Mouse (Mus musculus): ENCODE measurements at regions not wholly inside any gene's neighbourhood (a gene's known extent, or its start where the extent isn't known, plus 50 kb on each side); places are given as distances from the start of the nearest gene placed in this dataset.

- Histone ChIP-seq H3K9me3 (ENCODE audit: control insufficient read depth, low read length) (no peaks in the 10 kb centered on the region), H3K4me2 (no peak overlapping the region), H3K9ac (ENCODE audit: low read depth, low read length) (no peak overlapping the region), H3K36me3 (ENCODE audit: control insufficient read depth, insufficient read depth, low read length) (no peaks in the 10 kb centered on the region), H3K27me3 (replicated peaks; ENCODE audit: control insufficient read depth, insufficient read depth, low read length) (no peaks in the 10 kb centered on the region), H3K4me3 (ENCODE audit: low read depth, low read length) (no peak overlapping the region), H3K27ac (ENCODE audit: low read depth, low read length) (no peak overlapping the region), H3K4me1 (replicated peaks; ENCODE audit: control insufficient read depth, insufficient read depth, low read length) (no peaks in the 10 kb centered on the region)
- WGBS = 75% methylated on average over 1 of the region's 1 CpGs
- ATAC-seq (replicated peaks; ENCODE audit: low FRiP score) (no peak), DNase-seq (ENCODE audit: low spot score) (no peak)
Observed at GRCm38 (mm10) chr5:77805303-77805702, 397.5 kb upstream of the Igfbp7 start.

- DNase-seq (ENCODE audit: low spot score) (no peak), ATAC-seq (replicated peaks; ENCODE audit: low FRiP score) (no peak)
- H3K4me3 ChIP-seq (ENCODE audit: low read depth, low read length) = no peak overlapping the region
- H3K4me1 ChIP-seq (replicated peaks; ENCODE audit: control insufficient read depth, insufficient read depth, low read length) = no peaks in the 10 kb centered on the region
- no peak overlapping the region for H3K9ac ChIP-seq (ENCODE audit: low read depth, low read length)
- H3K9me3 ChIP-seq (ENCODE audit: control insufficient read depth, low read length) = no peaks in the 10 kb centered on the region
- no peaks in the 10 kb centered on the region for H3K27me3 ChIP-seq (replicated peaks; ENCODE audit: control insufficient read depth, insufficient read depth, low read length)
- WGBS = 67% methylated on average over 9 of the region's 9 CpGs
- H3K27ac ChIP-seq (ENCODE audit: low read depth, low read length) = no peak overlapping the region
- no peaks in the 10 kb centered on the region for H3K36me3 ChIP-seq (ENCODE audit: control insufficient read depth, insufficient read depth, low read length)
- no peak overlapping the region for H3K4me2 ChIP-seq
Observed at GRCm38 (mm10) chr5:77804113-77804512, 396.3 kb upstream of the Igfbp7 start.

- Histone ChIP-seq H3K4me3 (ENCODE audit: low read depth, low read length) (no peak overlapping the region), H3K27ac (ENCODE audit: low read depth, low read length) (no peak overlapping the region), H3K9me3 (ENCODE audit: control insufficient read depth, low read length) (no peaks in the 10 kb centered on the region), H3K4me1 (replicated peaks; ENCODE audit: control insufficient read depth, insufficient read depth, low read length) (no peaks in the 10 kb centered on the region), H3K36me3 (ENCODE audit: control insufficient read depth, insufficient read depth, low read length) (no peaks in the 10 kb centered on the region), H3K27me3 (replicated peaks; ENCODE audit: control insufficient read depth, insufficient read depth, low read length) (no peaks in the 10 kb centered on the region), H3K9ac (ENCODE audit: low read depth, low read length) (no peak overlapping the region), H3K4me2 (no peak overlapping the region)
- DNase-seq (ENCODE audit: low spot score) = peak; percentile 37
- 55% methylated on average over 6 of the region's 6 CpGs for WGBS
- no peak for ATAC-seq (replicated peaks; ENCODE audit: low FRiP score)
Observed at GRCm38 (mm10) chr5:77803562-77803961, 395.7 kb upstream of the Igfbp7 start.

GRCm38 (mm10) chr5:77796960-77797359 lies 389.1 kb upstream of the Igfbp7 start:
- DNase-seq (ENCODE audit: low spot score) = no peak
- Histone ChIP-seq H3K4me3 (ENCODE audit: low read depth, low read length) (no peak overlapping the region), H3K27me3 (replicated peaks; ENCODE audit: control insufficient read depth, insufficient read depth, low read length) (no peaks in the 10 kb centered on the region), H3K36me3 (ENCODE audit: control insufficient read depth, insufficient read depth, low read length) (no peaks in the 10 kb centered on the region), H3K9ac (ENCODE audit: low read depth, low read length) (no peak overlapping the region), H3K4me2 (no peak overlapping the region), H3K27ac (ENCODE audit: low read depth, low read length) (no peak overlapping the region), H3K4me1 (replicated peaks; ENCODE audit: control insufficient read depth, insufficient read depth, low read length) (no peaks in the 10 kb centered on the region), H3K9me3 (ENCODE audit: control insufficient read depth, low read length) (no peaks in the 10 kb centered on the region)
- 76% methylated on average over 3 of the region's 3 CpGs for WGBS
- no peak for ATAC-seq (replicated peaks; ENCODE audit: low FRiP score)

- DNase-seq (ENCODE audit: low spot score) (no peak), ATAC-seq (replicated peaks; ENCODE audit: low FRiP score) (no peak)
- no peaks in the 10 kb centered on the region for H3K4me1 ChIP-seq (replicated peaks; ENCODE audit: control insufficient read depth, insufficient read depth, low read length)
- no peaks in the 10 kb centered on the region for H3K9me3 ChIP-seq (ENCODE audit: control insufficient read depth, low read length)
- H3K4me2 ChIP-seq = no peak overlapping the region
- H3K36me3 ChIP-seq (ENCODE audit: control insufficient read depth, insufficient read depth, low read length) = no peaks in the 10 kb centered on the region
- no peaks in the 10 kb centered on the region for H3K27me3 ChIP-seq (replicated peaks; ENCODE audit: control insufficient read depth, insufficient read depth, low read length)
- H3K4me3 ChIP-seq (ENCODE audit: low read depth, low read length) = no peak overlapping the region
- H3K27ac ChIP-seq (ENCODE audit: low read depth, low read length) = no peak overlapping the region
- H3K9ac ChIP-seq (ENCODE audit: low read depth, low read length) = no peak overlapping the region
- 78% methylated on average over 5 of the region's 5 CpGs for WGBS
Observed at GRCm38 (mm10) chr5:77795766-77796165, 387.9 kb upstream of the Igfbp7 start.

GRCm38 (mm10) chr5:77783953-77784352 lies 376.1 kb upstream of the Igfbp7 start:
- Histone ChIP-seq H3K4me3 (ENCODE audit: low read depth, low read length) (no peak overlapping the region), H3K27ac (ENCODE audit: low read depth, low read length) (no peak overlapping the region), H3K4me2 (no peak overlapping the region), H3K27me3 (replicated peaks; ENCODE audit: control insufficient read depth, insufficient read depth, low read length) (no peaks in the 10 kb centered on the region), H3K4me1 (replicated peaks; ENCODE audit: control insufficient read depth, insufficient read depth, low read length) (no peaks in the 10 kb centered on the region), H3K9me3 (ENCODE audit: control insufficient read depth, low read length) (0 out of 2 replicates have a peak, but pooled peaks cover 4% of the 10 kb centered on the region), H3K9ac (ENCODE audit: low read depth, low read length) (no peak overlapping the region), H3K36me3 (ENCODE audit: control insufficient read depth, insufficient read depth, low read length) (no peaks in the 10 kb centered on the region)
- ATAC-seq (replicated peaks; ENCODE audit: low FRiP score) (no peak), DNase-seq (ENCODE audit: low spot score) (no peak)
- WGBS = 64% methylated on average over 2 of the region's 2 CpGs

- Histone ChIP-seq H3K4me2 (no peak overlapping the region), H3K4me1 (replicated peaks; ENCODE audit: control insufficient read depth, insufficient read depth, low read length) (no peaks in the 10 kb centered on the region), H3K36me3 (ENCODE audit: control insufficient read depth, insufficient read depth, low read length) (no peaks in the 10 kb centered on the region), H3K9ac (ENCODE audit: low read depth, low read length) (no peak overlapping the region), H3K27me3 (replicated peaks; ENCODE audit: control insufficient read depth, insufficient read depth, low read length) (no peaks in the 10 kb centered on the region), H3K27ac (ENCODE audit: low read depth, low read length) (no peak overlapping the region), H3K9me3 (ENCODE audit: control insufficient read depth, low read length) (peaks cover 5% of the 10 kb centered on the region), H3K4me3 (ENCODE audit: low read depth, low read length) (no peak overlapping the region)
- 84% methylated on average over 6 of the region's 6 CpGs for WGBS
- ATAC-seq (replicated peaks; ENCODE audit: low FRiP score) (no peak), DNase-seq (ENCODE audit: low spot score) (no peak)
Observed at GRCm38 (mm10) chr5:77762426-77763042, 354.7 kb upstream of the Igfbp7 start.

GRCm38 (mm10) chr5:77762013-77762412 lies 354.2 kb upstream of the Igfbp7 start:
- no peaks in the 10 kb centered on the region for H3K27me3 ChIP-seq (replicated peaks; ENCODE audit: control insufficient read depth, insufficient read depth, low read length)

GRCm38 (mm10) chr5:77748933-77749332 lies 341.1 kb upstream of the Igfbp7 start:
- H3K9me3 ChIP-seq (ENCODE audit: control insufficient read depth, low read length) = no peaks in the 10 kb centered on the region
- H3K9ac ChIP-seq (ENCODE audit: low read depth, low read length) = no peak overlapping the region
- H3K27ac ChIP-seq (ENCODE audit: low read depth, low read length) = no peak overlapping the region
- DNase-seq (ENCODE audit: low spot score) (no peak), ATAC-seq (replicated peaks; ENCODE audit: low FRiP score) (no peak)
- no peaks in the 10 kb centered on the region for H3K4me1 ChIP-seq (replicated peaks; ENCODE audit: control insufficient read depth, insufficient read depth, low read length)
- no peak overlapping the region for H3K4me2 ChIP-seq
- 81% methylated on average over 1 of the region's 1 CpGs for WGBS
- no peak overlapping the region for H3K4me3 ChIP-seq (ENCODE audit: low read depth, low read length)
- no peaks in the 10 kb centered on the region for H3K27me3 ChIP-seq (replicated peaks; ENCODE audit: control insufficient read depth, insufficient read depth, low read length)
- H3K36me3 ChIP-seq (ENCODE audit: control insufficient read depth, insufficient read depth, low read length) = no peaks in the 10 kb centered on the region

More at GRCm38 (mm10) chr5:77762013-77762412, 354.2 kb upstream of the Igfbp7 start:
- DNase-seq (ENCODE audit: low spot score) (no peak), ATAC-seq (replicated peaks; ENCODE audit: low FRiP score) (no peak)
- H3K9me3 ChIP-seq (ENCODE audit: control insufficient read depth, low read length) = peaks cover 5% of the 10 kb centered on the region
- 86% methylated on average over 6 of the region's 6 CpGs for WGBS
- H3K27ac ChIP-seq (ENCODE audit: low read depth, low read length) = no peak overlapping the region
- no peaks in the 10 kb centered on the region for H3K36me3 ChIP-seq (ENCODE audit: control insufficient read depth, insufficient read depth, low read length)
- no peak overlapping the region for H3K9ac ChIP-seq (ENCODE audit: low read depth, low read length)
- H3K4me3 ChIP-seq (ENCODE audit: low read depth, low read length) = no peak overlapping the region
- H3K4me2 ChIP-seq = no peak overlapping the region
- no peaks in the 10 kb centered on the region for H3K4me1 ChIP-seq (replicated peaks; ENCODE audit: control insufficient read depth, insufficient read depth, low read length)

Data from liver, embryonic 11.5 days (tissue).